Mouse (Mus musculus) frontal cortex, postnatal 10 days (tissue): Measurements from ENCODE around the gene Ppp4c.
A peak's percentile ranks its signal among the peaks of the same experiment; 100 is the strongest.

Experiments
- DNase-seq, 2 experiments: peaks; one replicate each; pipeline ENCODE4 v3.0.0; 2022; ENCODE audit warnings: low spot score in 2 of 2, mixed read lengths in 1 of 2

Ppp4c gene

DNA sequence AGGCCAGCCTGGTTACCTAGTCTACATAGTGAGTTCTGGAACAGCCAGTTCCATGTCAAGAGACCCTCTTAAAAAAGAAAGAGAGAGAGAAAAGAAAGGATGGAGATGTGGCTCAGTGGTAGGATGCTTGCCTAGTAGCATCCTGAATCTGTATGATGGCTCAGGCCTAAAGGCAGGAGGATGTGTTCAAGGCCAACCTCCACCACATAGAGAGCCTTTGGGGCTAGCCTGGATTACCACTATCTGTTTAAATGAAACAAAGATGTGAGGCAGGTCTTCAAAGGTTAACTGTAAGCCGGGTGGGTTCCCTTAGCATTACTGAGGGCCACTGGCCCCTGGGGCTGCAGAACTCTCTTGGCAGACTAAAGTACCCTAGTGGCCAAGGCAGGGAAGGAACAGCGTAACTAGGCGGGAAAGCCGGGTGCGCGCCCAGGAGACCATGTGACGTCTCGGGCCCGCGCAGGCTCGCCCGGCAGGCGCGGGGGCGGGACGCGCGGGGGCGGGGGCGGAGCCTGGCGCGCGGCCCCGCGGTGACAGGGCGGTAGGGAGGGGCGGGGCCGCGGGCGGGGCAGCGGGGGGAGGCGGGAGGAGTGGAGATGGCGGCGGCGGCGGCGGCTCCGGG, 33.1 kb downstream of the Ppp4c start, which contains the start of gene Mapk3:
Mapk3 (plus strand) TSS at position 552 of the 622 bp plus-strand sequence.
- peak; percentile 86 to 89 for DNase-seq

DNA sequence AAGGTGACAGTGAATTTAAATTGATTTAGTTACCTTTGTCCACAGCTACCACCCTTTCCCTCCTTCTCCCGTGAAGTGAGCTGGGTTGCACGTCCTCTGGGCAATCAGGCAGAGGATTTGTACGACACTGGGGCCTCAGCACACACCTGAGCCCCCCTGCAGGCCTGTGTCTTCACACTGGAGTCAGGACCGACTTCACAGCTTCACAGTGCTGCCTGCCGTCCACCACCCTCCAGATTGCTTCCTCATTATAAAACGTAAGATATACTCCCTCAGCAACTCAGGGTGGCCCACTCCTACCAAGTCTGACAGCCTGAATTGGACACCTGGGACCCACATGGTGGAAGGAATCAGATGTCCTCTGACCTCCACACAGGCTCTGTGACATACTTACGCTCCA, 33.8 kb downstream of the Ppp4c start:
- DNase-seq: no peak

DNA sequence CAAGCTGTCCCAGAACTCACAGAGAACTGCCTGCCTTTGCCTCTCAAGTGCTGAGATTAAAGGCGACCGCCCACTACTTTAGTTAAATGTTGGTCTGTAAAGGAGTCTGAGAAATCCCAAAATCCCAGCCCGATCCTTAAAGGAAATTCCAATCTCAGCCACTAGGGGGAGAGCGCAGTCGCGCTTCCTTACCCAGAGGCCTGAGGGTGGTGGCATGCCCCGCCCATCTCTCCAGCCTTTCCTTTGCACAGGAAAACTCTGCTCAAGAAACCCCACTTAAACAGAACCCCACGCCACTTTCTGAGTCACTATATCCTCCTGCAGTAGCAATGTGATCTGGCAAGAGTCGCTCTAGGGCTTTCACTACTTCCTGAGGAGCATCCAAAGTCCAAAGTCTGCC, 37.4 kb downstream of the Ppp4c start:
- DNase-seq: peak in 1 of 2 experiments; percentile 64

DNA sequence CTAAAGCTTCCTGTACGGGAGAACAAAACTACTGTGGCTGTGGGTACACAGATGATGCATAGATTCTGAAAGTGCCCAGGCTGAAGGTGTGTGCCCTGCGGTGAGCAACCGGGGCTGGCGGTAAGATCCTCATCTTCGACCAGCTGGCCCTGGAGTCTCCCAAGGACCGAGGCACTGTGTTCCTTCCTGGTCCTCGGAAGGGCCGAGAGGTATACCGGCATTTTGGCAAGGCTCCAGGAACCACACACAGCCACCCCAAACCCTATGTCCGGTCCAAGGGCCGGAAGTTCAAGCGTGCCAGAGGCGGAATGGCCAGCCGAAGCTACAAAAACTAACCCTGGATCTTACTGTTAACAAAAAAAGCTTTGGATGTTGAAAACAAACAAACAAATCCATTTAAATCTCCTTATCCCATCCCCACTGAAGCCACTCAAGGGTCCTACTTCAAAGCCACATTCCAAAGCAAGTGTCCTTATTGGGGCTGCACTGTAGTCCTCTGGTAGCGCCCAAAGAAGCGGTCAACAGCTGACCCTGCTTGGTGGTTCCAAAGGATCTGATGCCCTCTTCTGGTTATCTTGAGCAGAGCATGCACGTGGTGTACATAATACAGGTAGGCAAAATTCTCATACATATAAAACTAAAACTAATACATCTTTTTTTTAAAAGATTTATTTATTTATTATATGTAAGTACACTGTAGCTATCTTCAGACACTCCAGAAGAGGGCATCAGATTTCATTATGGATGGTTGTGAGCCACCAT, 42.5 kb downstream of the Ppp4c start:
- DNase-seq: no peak

DNA sequence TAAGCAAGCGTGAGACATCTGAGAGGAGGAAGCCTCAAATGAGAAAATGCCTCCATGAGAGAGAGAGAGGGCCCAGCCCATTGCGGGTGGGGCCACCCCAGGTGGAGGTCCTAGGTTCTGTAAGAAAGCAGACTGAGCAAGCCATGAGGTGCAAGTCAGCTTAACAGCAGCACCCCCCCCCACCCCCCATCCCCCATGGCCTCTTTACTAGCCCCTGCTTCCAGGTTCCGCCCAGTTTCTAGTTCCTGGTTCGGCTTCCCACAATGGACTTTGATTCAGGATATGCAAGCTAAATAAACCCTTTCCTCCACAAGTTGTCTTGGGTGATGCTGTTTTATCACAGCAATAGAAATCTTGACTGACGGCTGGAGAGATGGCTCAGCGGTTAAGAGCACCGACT, 43.5 kb downstream of the Ppp4c start:
- DNase-seq: no peak

DNA sequence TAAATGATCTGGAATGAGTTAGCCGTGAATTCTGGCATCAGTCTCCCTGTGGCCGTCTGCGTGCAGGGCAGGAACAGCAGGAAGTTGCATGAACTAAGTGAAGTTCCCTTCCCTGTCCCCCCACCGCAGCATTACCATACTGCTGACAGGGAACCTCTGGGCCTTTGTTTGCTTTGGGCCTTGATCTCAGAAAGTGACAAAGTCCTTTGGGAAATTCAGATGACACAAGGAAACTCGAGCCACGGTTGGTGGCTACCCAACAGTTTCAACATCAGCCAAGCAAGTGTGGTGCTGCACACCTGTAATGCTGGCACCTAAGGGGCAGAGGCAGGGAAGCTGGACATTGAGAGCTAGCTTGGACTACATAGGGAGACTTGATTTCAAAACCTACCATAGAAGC, 45.5 kb downstream of the Ppp4c start:
- no peak for DNase-seq

DNA sequence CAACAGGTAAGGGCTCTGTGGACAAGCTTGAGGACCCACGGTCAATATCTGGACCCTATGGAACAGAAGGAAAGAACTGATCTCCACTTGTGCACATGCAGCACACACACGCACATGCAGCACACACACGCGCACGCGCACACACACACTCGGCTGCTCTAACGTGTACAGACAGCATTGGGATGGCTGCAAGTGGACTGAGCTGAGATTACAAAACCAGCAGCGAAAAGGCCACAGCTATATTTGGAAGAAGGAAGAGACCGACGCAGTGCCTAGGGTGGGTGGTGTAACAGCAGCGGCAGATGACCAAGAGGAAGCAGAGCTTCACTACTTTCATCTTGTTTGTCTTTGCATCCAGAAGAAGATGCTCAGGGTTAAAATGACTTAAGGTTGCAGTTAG, 46.2 kb downstream of the Ppp4c start:
- no peak for DNase-seq

DNA sequence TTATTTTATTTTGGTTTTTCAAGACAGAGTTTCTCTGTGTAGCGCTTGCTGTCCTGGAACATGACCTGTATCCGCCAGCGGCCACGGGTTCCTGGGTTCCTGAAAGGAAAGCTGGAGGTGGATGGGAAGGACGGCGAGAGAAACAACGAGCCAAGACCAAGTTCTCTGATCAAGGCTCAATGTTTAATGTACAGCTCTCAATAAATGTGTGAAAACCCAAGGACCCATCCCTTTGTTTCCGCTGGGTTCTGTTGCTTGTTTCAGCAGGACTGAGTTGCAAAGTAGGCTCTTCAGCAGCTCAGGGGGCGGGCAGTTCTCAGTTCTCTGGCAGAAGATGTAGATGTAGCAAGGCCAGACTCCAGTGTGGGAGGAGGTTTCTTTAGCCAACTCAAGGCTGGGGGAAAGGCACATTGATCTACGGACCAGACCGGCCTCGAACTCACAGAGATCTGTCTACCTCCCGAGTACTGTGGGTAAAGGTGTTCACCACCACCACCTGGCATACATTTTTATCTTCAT, 50.3 kb downstream of the Ppp4c start:
- DNase-seq: no peak

DNA sequence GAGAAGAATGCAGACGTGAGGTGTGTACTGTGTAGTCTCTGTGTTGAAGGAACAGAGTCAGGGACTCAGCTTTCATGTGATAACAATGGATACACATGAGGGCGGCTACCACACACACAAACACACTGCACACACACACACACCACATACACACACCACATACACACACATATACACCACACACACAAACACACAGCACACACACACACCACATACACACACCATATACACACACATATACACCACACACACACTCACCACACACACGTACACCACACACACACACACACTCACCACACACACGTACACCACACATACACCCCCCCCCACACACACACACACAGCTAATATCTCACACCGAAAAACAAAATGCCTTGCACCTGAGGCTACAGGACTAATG, 50.8 kb downstream of the Ppp4c start:
- no peak for DNase-seq

DNA sequence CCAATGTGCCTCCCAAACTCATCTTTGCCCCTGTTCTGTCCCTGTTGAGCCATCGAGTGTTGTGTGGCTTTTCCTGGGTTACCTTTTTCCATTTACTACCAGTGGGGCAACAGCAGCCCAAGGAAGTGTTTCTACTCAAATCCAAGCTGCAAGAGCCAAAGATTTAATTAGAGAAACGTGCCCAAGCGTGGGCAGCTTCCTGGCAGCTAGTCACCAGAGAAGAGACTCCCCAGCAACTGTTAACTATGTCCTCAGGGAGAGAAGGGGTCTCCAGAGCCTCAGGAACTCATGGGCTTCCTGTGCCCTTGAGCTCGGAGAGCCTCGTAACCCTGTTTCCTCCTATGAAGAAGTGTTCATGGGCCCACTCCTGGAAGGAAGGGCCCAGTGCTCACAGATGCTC, 51.3 kb downstream of the Ppp4c start:
- no peak for DNase-seq

DNA sequence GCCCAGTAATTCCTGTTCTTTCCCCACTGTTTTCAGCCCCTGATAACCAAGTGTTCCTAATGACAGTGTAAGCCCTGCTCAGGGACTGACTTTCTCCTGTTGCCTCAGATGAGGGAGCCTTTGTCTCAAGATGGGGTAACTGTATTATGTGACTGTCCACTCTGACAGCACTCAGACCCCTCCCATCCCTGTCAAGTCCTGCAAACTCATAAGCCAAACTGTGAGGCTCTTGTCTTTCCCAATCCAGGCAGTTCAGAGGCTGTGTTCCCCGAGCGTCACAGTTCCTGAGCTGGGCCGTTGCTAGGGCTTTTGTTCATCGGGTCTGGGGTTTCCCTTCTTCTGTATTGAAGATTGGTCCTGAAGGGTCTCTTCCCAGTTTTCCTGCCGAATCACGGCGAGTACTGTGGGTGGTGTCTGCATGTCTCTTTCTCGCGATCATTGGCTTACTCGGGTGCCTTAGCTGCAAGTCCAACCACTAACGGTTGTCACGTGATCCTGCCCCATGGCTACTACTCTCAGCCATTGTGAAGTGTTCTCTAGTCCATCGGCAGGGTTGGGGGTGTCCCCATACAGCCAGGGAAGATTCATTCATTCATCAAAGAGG, 52.1 kb downstream of the Ppp4c start:
- DNase-seq: no peak

DNA sequence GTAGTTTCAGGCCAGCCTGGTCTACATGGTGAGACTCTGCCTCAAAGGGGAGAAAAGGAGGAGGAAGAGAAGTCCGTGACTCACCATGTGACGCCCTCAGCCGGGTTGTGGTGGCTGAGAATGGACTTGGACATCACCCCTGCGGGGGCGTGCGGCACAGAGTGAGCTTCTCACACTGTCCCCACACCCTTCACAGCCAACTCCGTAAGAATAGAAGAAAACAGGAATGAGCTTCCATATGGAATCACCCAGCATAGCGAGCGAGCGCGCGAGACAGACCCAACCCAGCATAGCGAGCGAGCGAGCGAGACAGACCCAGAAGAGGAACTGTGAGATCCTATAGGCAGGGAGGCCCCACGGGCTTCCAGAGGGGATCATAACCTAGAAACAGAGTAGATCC, 52.7 kb downstream of the Ppp4c start:
- no peak for DNase-seq

DNA sequence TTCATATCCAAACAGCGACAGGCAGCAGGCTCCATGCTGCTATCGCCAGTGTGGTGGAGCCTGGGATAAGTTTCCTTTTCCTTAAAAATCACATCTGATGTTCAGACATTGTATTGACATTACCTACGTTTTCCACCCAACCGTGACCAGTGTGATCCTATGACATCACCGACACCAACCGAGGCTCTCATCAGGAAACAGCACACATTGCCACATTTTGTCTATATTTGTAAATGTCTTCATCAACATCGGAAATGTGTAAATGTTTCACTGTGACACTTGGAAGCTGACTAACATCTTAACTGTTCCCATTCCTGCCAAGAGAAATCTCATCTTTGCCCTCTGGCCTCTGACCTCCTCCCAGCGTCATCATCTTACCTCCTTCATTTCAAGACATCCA, 56.2 kb downstream of the Ppp4c start:
- no peak for DNase-seq
